Mouse (Mus musculus): ENCODE results near the gene Rfx4.

Gene Rfx4

GRCm38 (mm10) chr10:84755786-84756203, at the start of gene Rfx4:
Gene Rfx4 (plus strand): TSS chr10:84756062.
- no peak for DNase-seq (ENCODE audit: low spot score in 2 of 2)

- no peak for DNase-seq (ENCODE audit: low spot score in 2 of 2)
Observed at GRCm38 (mm10) chr10:84706543-84706942, 49.3 kb upstream of the Rfx4 start.

GRCm38 (mm10) chr10:84707226-84707625, 48.6 kb upstream of the Rfx4 start:
- no peak for DNase-seq (ENCODE audit: low spot score in 2 of 2)

GRCm38 (mm10) chr10:84707752-84708530, 47.9 kb upstream of the Rfx4 start:
- DNase-seq (ENCODE audit: low spot score in 2 of 2), result no peak

- no peak for DNase-seq (ENCODE audit: low spot score in 2 of 2)
Observed at GRCm38 (mm10) chr10:84710192-84710591, 45.7 kb upstream of the Rfx4 start.

- DNase-seq (ENCODE audit: low spot score in 2 of 2), result no peak
Observed at GRCm38 (mm10) chr10:84710827-84711226, 45.0 kb upstream of the Rfx4 start.

GRCm38 (mm10) chr10:84711479-84711878, 44.4 kb upstream of the Rfx4 start:
- DNase-seq (ENCODE audit: low spot score in 2 of 2), result no peak

- no peak for DNase-seq (ENCODE audit: low spot score in 2 of 2)
Observed at GRCm38 (mm10) chr10:84711940-84712339, 43.9 kb upstream of the Rfx4 start.

GRCm38 (mm10) chr10:84712532-84712931, 43.3 kb upstream of the Rfx4 start:
- DNase-seq (ENCODE audit: low spot score in 2 of 2), result no peak

- DNase-seq (ENCODE audit: low spot score in 2 of 2), result no peak
Observed at GRCm38 (mm10) chr10:84713043-84713442, 42.8 kb upstream of the Rfx4 start.

GRCm38 (mm10) chr10:84715639-84716038, 40.2 kb upstream of the Rfx4 start:
- no peak for DNase-seq (ENCODE audit: low spot score in 2 of 2)

- no peak for DNase-seq (ENCODE audit: low spot score in 2 of 2)
Observed at GRCm38 (mm10) chr10:84716581-84716980, 39.3 kb upstream of the Rfx4 start.

- no peak for DNase-seq (ENCODE audit: low spot score in 2 of 2)
Observed at GRCm38 (mm10) chr10:84722711-84723110, 33.2 kb upstream of the Rfx4 start.

GRCm38 (mm10) chr10:84727005-84727404, 28.9 kb upstream of the Rfx4 start:
- DNase-seq (ENCODE audit: low spot score in 2 of 2), result no peak

GRCm38 (mm10) chr10:84727760-84728159, 28.1 kb upstream of the Rfx4 start:
- no peak for DNase-seq (ENCODE audit: low spot score in 2 of 2)

GRCm38 (mm10) chr10:84730078-84730477, 25.8 kb upstream of the Rfx4 start:
- DNase-seq (ENCODE audit: low spot score in 2 of 2), result no peak

GRCm38 (mm10) chr10:84730956-84731355, 24.9 kb upstream of the Rfx4 start:
- no peak for DNase-seq (ENCODE audit: low spot score in 2 of 2)

- DNase-seq (ENCODE audit: low spot score in 2 of 2), result no peak
Observed at GRCm38 (mm10) chr10:84733511-84733910, 22.4 kb upstream of the Rfx4 start.

GRCm38 (mm10) chr10:84754851-84755785, 744 bp upstream of the Rfx4 start:
- no peak for DNase-seq (ENCODE audit: low spot score in 2 of 2)

GRCm38 (mm10) chr10:84756435-84757095, 703 bp downstream of the Rfx4 start:
- DNase-seq (ENCODE audit: low spot score in 2 of 2), result no peak

- DNase-seq (ENCODE audit: low spot score in 2 of 2), result no peak
Observed at GRCm38 (mm10) chr10:84757426-84758199, 1.8 kb downstream of the Rfx4 start.

GRCm38 (mm10) chr10:84758200-84758468, 2.3 kb downstream of the Rfx4 start:
- DNase-seq (ENCODE audit: low spot score in 2 of 2), result no peak
